Mouse (Mus musculus) testis, adult 2 months (tissue): ENCODE results near the gene Gm21987. TPM values are rescaled to one million over a fixed set of nuclear protein-coding genes. Genes with fewer than 3 reads are reported as not detected.
"Not testable (repeated sequence)": the region's sequence is repeated elsewhere in the genome, so short reads cannot be mapped to it uniquely, and the experiment has no call there.

ENCODE experiments used
- H3K27ac ChIP-seq: fragments of 200-500 bp; 2 replicates; pipeline ENCODE4 v1.5.1; 2012; ENCODE audit warnings: low read depth, low read length; ENCODE audit not compliant: control insufficient read depth, insufficient read depth
- H3K27me3 ChIP-seq: fragments of 200-500 bp; 2 replicates; pipeline ENCODE4 v1.6.1; 2012; ENCODE audit warnings: mild to moderate bottlenecking, low read length, moderate library complexity; ENCODE audit not compliant: control insufficient read depth, insufficient read depth
- H3K36me3 ChIP-seq: fragments of 200-500 bp; 2 replicates; pipeline ENCODE4 v1.6.1; 2012; ENCODE audit warnings: mild to moderate bottlenecking, low read length; ENCODE audit not compliant: control insufficient read depth, insufficient read depth
- H3K4me1 ChIP-seq: fragments of 200-500 bp; 2 replicates; pipeline ENCODE4 v1.6.1; 2012; ENCODE audit warnings: low read length; ENCODE audit not compliant: control insufficient read depth, insufficient read depth
- H3K4me3 ChIP-seq: fragments of 200-500 bp; 2 replicates; pipeline ENCODE4 v1.5.1; 2012; ENCODE audit warnings: low read depth, mild to moderate bottlenecking, low read length, moderate library complexity, mixed read lengths; ENCODE audit not compliant: control insufficient read depth
- CTCF ChIP-seq: fragments of 200-500 bp; IDR thresholded peaks from 2 replicates; pipeline ENCODE4 v1.5.1; 2012; ENCODE audit warnings: low read depth, mild to moderate bottlenecking, inconsistent platforms, low read length, moderate library complexity; ENCODE audit not compliant: control insufficient read depth, insufficient read depth, insufficient replicate concordance
- POLR2A ChIP-seq: fragments of 200-500 bp; IDR thresholded peaks from 2 replicates; pipeline ENCODE4 v1.6.1; 2012; ENCODE audit warnings: low read depth, mild to moderate bottlenecking, inconsistent platforms, low read length, moderate library complexity; ENCODE audit not compliant: control insufficient read depth
- polyA plus RNA-seq: library from polyadenylated mRNA; depleted of rRNA; stranded (reverse); fragments of >200 nt; gene quantifications from 2 replicates; pipeline ENCODE4 v1.2.3, GENCODE M21; 2012

Gene Gm21987
- polyA plus RNA-seq, 1 experiment = not detected

- Histone ChIP-seq H3K4me3 (no peak overlapping the region), H3K27me3 (no peaks in the 10 kb centered on the region), H3K27ac (no peak overlapping the region), H3K4me1 (no peaks in the 10 kb centered on the region; the same call in 1 of the 2 replicates), H3K36me3 (no peaks in the 10 kb centered on the region)
- TF ChIP-seq CTCF (no peak), POLR2A (no peak)
Observed at GRCm38 (mm10) chr16:38308195-38308594, 38.6 kb upstream of the Gm21987 start.

- Histone ChIP-seq H3K4me1 (no peaks in the 10 kb centered on the region), H3K27me3 (no peaks in the 10 kb centered on the region), H3K4me3 (peak overlapping the region; percentile 14), H3K36me3 (no peaks in the 10 kb centered on the region), H3K27ac (no peak overlapping the region)
- no peak for TF ChIP-seq POLR2A
- TF ChIP-seq CTCF = no peak
Observed at GRCm38 (mm10) chr16:38318492-38318891, 28.3 kb upstream of the Gm21987 start.

- TF ChIP-seq CTCF (no peak), POLR2A (no peak)
- Histone ChIP-seq H3K27me3 (no peaks in the 10 kb centered on the region), H3K4me3 (peak overlapping the region; percentile 14), H3K36me3 (no peaks in the 10 kb centered on the region), H3K4me1 (peaks cover 3% of the 10 kb centered on the region; the same call in 1 of the 2 replicates), H3K27ac (no peak overlapping the region)
Observed at GRCm38 (mm10) chr16:38319087-38319486, 27.8 kb upstream of the Gm21987 start.

GRCm38 (mm10) chr16:38321452-38321935, 25.3 kb upstream of the Gm21987 start:
- Histone ChIP-seq H3K27me3 (no peaks in the 10 kb centered on the region), H3K36me3 (no peaks in the 10 kb centered on the region), H3K27ac (no peak overlapping the region), H3K4me3 (no peak overlapping the region), H3K4me1 (peaks cover 6% of the 10 kb centered on the region; the same call in 1 of the 2 replicates)
- TF ChIP-seq CTCF (peak; percentile 46; the same call in 1 of the 2 replicates), POLR2A (no peak)

- Histone ChIP-seq H3K36me3 (no peaks in the 10 kb centered on the region), H3K27ac (no peak overlapping the region), H3K4me1 (peaks cover 6% of the 10 kb centered on the region; the same call in 1 of the 2 replicates), H3K27me3 (no peaks in the 10 kb centered on the region), H3K4me3 (peak overlapping the region; percentile 47)
- TF ChIP-seq POLR2A = no peak
- TF ChIP-seq CTCF = no peak
Observed at GRCm38 (mm10) chr16:38324311-38324710, 22.5 kb upstream of the Gm21987 start.

- Histone ChIP-seq H3K4me1 (peaks cover 6% of the 10 kb centered on the region; the same call in 1 of the 2 replicates), H3K36me3 (no peaks in the 10 kb centered on the region), H3K27ac (no peak overlapping the region), H3K27me3 (no peaks in the 10 kb centered on the region), H3K4me3 (no peak overlapping the region)
- no peak for TF ChIP-seq CTCF
- TF ChIP-seq POLR2A = no peak
Observed at GRCm38 (mm10) chr16:38326778-38327397, 20.0 kb upstream of the Gm21987 start.

GRCm38 (mm10) chr16:38329340-38329739, 17.5 kb upstream of the Gm21987 start:
- TF ChIP-seq POLR2A (no peak), CTCF (peak; percentile 56; the same call in 1 of the 2 replicates)
- Histone ChIP-seq H3K27ac (no peak overlapping the region), H3K4me3 (no peak overlapping the region), H3K4me1 (peaks cover under 1% of the 10 kb centered on the region; the same call in 1 of the 2 replicates), H3K27me3 (no peaks in the 10 kb centered on the region), H3K36me3 (no peaks in the 10 kb centered on the region)

GRCm38 (mm10) chr16:38334431-38334830, 12.4 kb upstream of the Gm21987 start:
- H3K4me3 ChIP-seq = no peak overlapping the region
- no peak for TF ChIP-seq POLR2A
- no peak for TF ChIP-seq CTCF
- no peaks in the 10 kb centered on the region for H3K27me3 ChIP-seq
- H3K4me1 ChIP-seq = no peaks in the 10 kb centered on the region
- H3K36me3 ChIP-seq = no peaks in the 10 kb centered on the region
- H3K27ac ChIP-seq = no peak overlapping the region

GRCm38 (mm10) chr16:38338077-38338476, 8.8 kb upstream of the Gm21987 start:
- not testable (repeated sequence) for H3K27ac ChIP-seq, H3K27me3 ChIP-seq, H3K36me3 ChIP-seq, H3K4me3 ChIP-seq, H3K4me1 ChIP-seq
